Mouse (Mus musculus) lung, postnatal 0 days (tissue): Measurements from ENCODE around the gene Ttll3. TPM values are rescaled to one million over a fixed set of nuclear protein-coding genes. Genes with fewer than 3 reads are reported as not detected.

Experiments used
- ATAC-seq: fragments of 200-750 bp; cut with Nextera tagmentation; 2 replicates; pipeline ENCODE4 v1.8.0; 2017; ENCODE audit warnings: moderate library complexity
- DNase-seq: peaks from one replicate; pipeline ENCODE4 v3.0.0-alpha.2; 2016; ENCODE audit warnings: low spot score
- H3K27ac ChIP-seq: fragments of 300-500 bp; sonication (generic); 2 replicates; pipeline ENCODE4 v1.5.1; 2014; ENCODE audit warnings: antibody characterized with exemption, mild to moderate bottlenecking, low read length, mixed read lengths
- H3K27me3 ChIP-seq: fragments of 300-500 bp; sonication (generic); replicated peaks from 2 replicates; pipeline ENCODE4 v1.6.1; 2014; ENCODE audit warnings: low read length, mixed read lengths; ENCODE audit not compliant: insufficient read depth
- H3K36me3 ChIP-seq: fragments of 300-500 bp; sonication (generic); 2 replicates; pipeline ENCODE4 v1.6.1; 2014; ENCODE audit warnings: low read length, mixed read lengths; ENCODE audit not compliant: insufficient read depth
- H3K4me1 ChIP-seq: fragments of 300-500 bp; sonication (generic); 2 replicates; pipeline ENCODE4 v1.6.1; 2014; ENCODE audit warnings: antibody characterized with exemption, low read depth, low read length, mixed read lengths; ENCODE audit not compliant: insufficient read depth
- H3K4me2 ChIP-seq: fragments of 300-500 bp; sonication (generic); replicated peaks from 2 replicates; pipeline ENCODE4 v1.6.1; 2014; ENCODE audit warnings: low read depth, mild to moderate bottlenecking, low read length, moderate library complexity, mixed read lengths
- H3K4me3 ChIP-seq: fragments of 300-500 bp; sonication (generic); 2 replicates; pipeline ENCODE4 v1.5.1; 2014; ENCODE audit warnings: low read depth, low read length
- H3K9ac ChIP-seq: fragments of 300-500 bp; sonication (generic); replicated peaks from 2 replicates; pipeline ENCODE4 v1.6.1; 2014; ENCODE audit warnings: low read depth, mild to moderate bottlenecking
- H3K9me3 ChIP-seq: fragments of 300-500 bp; sonication (generic); 2 replicates; pipeline ENCODE4 v1.6.1; 2016; ENCODE audit warnings: low read length, mixed read lengths
- CTCF ChIP-seq: IDR thresholded peaks from 2 replicates; pipeline ENCODE4 v1.5.1; 2016; ENCODE audit warnings: antibody characterized with exemption, mild to moderate bottlenecking
- EP300 ChIP-seq: IDR thresholded peaks from 2 replicates; pipeline ENCODE4 v1.6.1; 2016; ENCODE audit warnings: antibody characterized with exemption, mild to moderate bottlenecking, control low read depth
- WGBS: fragments of 180-500 bp; shearing (Covaris S2); extraction: QIAGEN DNeasy Blood & Tissue Kit; methylation state at CpG from one replicate; pipeline ENCODE4 v1.1.7; 2014; 5-methylcytosine and 5-hydroxymethylcytosine counted together
- polyA plus RNA-seq: library from polyadenylated mRNA; unstranded; fragments of >200 nt; fragmentation: Nextera tagmentation; extraction: Ambion mirVana; gene quantifications from 2 replicates; pipeline ENCODE4 v1.2.1, GENCODE M21; 2015

The Ttll3 gene
- 11.5 and 12.4 TPM in 2 replicates for polyA plus RNA-seq

DNA sequence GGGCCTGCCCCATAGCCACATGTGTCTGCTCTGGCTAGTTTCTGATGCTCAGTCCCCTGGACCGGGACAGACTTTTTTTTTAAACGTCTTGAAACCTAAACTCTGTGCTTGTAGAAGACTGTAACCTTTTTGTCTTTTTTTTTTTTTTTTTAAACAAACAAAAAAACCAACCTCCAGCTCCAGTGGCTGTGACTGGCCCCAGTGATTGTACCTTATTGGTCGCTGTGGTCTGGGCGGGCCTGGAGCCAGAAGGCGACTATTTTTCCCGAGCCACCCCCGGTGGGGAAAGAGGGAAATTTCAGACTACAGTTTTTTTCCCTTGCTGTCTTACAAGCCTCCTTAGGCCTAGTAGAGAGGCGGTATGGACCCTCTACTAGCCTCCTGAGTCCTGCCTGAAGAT lies at the start of gene Ttll3:
TSS of gene Ttll3 (plus strand) at position 301 of the 400 bp plus-strand sequence.
- ATAC-seq (no peak), DNase-seq (no peak)
- WGBS: 65% methylated on average over 8 of the region's 8 CpGs
- H3K4me3 ChIP-seq: no peak within 1 kb of the TSS
- H3K27me3 ChIP-seq: no peaks in the 10 kb centered on the region
- no peak within 1 kb of the TSS for H3K9ac ChIP-seq
- H3K27ac ChIP-seq: no peak within 1 kb of the TSS
- no peaks in the 10 kb centered on the region for H3K9me3 ChIP-seq
- H3K4me1 ChIP-seq: no peaks in the 10 kb centered on the region
- no peak for TF ChIP-seq EP300
- no peak for TF ChIP-seq CTCF
- peaks cover 45% of the 10 kb centered on the region for H3K36me3 ChIP-seq
- no peak within 1 kb of the TSS for H3K4me2 ChIP-seq

- Histone ChIP-seq H3K27ac (no peak overlapping the region; the same call in 1 of the 2 replicates), H3K9ac (no peak overlapping the region), H3K9me3 (no peaks in the 10 kb centered on the region), H3K4me2 (peak overlapping the region; percentile 87; the same call in 1 of the 2 replicates), H3K36me3 (peaks cover 10% of the 10 kb centered on the region; the same call in 1 of the 2 replicates), H3K4me3 (no peak overlapping the region), H3K27me3 (no peaks in the 10 kb centered on the region), H3K4me1 (peaks cover 23% of the 10 kb centered on the region; the same call in 1 of the 2 replicates)
- DNase-seq: no peak
- no peak for ATAC-seq
- WGBS: 73% methylated on average over 6 of the region's 6 CpGs
- TF ChIP-seq EP300 (no peak), CTCF (no peak)
Measured at GRCm38 (mm10) chr6:113341574-113341973, 47.5 kb upstream of the Ttll3 start.

- ATAC-seq (no peak), DNase-seq (peak; percentile 31)
- Histone ChIP-seq H3K27me3 (no peaks in the 10 kb centered on the region), H3K4me2 (peak overlapping the region; percentile 87), H3K9ac (0 out of 2 replicates have a peak overlapping the region, but pooled peaks have one; percentile 1), H3K36me3 (peaks cover 10% of the 10 kb centered on the region; the same call in 1 of the 2 replicates), H3K27ac (no peak overlapping the region), H3K4me1 (peaks cover 20% of the 10 kb centered on the region; the same call in 1 of the 2 replicates), H3K4me3 (no peak overlapping the region), H3K9me3 (no peaks in the 10 kb centered on the region)
- 23% methylated on average over 4 of the region's 7 CpGs for WGBS
- TF ChIP-seq CTCF (no peak), EP300 (no peak)
Measured at GRCm38 (mm10) chr6:113342297-113342696, 46.8 kb upstream of the Ttll3 start.

DNA sequence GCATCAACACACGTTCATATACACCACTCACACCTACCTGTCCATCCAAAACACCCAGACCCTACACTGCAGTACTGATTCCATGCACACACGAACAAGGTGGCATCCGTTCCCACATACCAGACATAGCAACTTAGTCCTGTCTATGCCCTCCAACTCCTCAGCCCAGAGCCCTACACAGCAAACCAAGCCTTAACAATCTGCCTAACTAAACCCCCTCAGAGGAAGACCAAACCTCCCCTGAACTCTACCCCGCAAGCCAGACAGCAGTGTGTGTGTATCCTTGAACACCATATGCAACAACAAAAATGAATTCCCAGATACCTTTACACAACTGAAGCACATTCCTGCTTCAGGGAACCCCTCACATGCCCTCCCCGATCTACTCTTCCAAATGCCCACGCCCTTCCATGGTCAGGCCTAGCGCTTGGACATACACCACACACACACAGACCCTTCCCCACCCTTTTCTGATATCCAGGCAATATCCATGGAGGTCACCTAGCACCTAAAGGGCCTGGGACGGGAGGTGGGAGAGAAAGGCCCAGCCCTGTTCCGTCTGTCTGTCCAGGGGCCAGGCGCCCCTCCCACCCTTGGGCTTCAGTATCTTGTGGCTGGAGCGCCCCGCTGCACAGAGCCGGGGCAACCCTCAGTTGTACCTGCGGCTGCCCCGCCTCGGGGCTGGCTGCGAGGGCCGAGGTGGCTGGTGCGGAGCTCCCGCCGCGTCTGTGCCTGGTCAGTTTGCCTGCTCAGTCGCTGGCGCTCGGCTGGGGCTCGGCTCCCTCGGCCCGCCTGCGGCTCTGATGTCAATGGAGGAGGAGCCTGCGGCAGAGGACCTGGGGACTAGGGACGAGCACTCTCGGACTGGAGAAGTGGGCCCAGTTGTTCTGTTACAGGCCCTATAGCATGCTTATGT lies 45.6 kb upstream of the Ttll3 start, which contains the start of gene Camk1:
TSS of gene Camk1 (minus strand) at position 808 of the 916 bp plus-strand sequence.
- peak; percentile 92 for ATAC-seq
- no peak for TF ChIP-seq CTCF
- no peak for TF ChIP-seq EP300
- H3K27ac ChIP-seq: peak within 1 kb of the TSS; percentile 70
- WGBS: 9% methylated on average over 32 of the region's 32 CpGs
- H3K36me3 ChIP-seq: no peaks in the 10 kb centered on the region
- peak within 1 kb of the TSS; percentile 70 for H3K9ac ChIP-seq
- no peaks in the 10 kb centered on the region for H3K27me3 ChIP-seq
- peak; percentile 89 for DNase-seq
- peaks cover 20% of the 10 kb centered on the region; the same call in 1 of the 2 replicates for H3K4me1 ChIP-seq
- peak within 1 kb of the TSS; percentile 87 for H3K4me2 ChIP-seq
- H3K4me3 ChIP-seq: peak within 1 kb of the TSS; percentile 60
- H3K9me3 ChIP-seq: no peaks in the 10 kb centered on the region

DNA sequence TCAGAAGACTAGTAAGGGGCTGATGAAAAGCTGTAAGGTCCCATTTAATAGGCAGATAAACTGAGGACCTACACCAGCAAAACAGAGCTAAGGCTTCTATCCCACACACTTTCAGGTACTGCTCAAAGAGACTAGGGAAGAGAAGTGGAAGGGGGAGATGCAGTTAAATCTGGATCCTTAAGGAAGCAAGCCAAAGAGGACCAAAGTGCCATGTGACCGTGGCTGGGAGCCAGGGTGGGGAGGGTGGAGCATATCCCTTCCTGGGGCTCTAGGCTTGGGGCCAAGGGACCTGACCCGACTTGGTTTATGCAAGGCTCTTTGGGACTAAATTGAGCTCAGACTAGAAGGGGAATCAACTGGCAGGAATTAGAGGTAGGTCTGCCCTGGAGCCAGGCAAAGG lies 44.7 kb upstream of the Ttll3 start:
- peak; percentile 81 for DNase-seq
- TF ChIP-seq EP300 (no peak), CTCF (no peak)
- ATAC-seq: peak; percentile 81
- peak overlapping the region; percentile 87 for H3K4me2 ChIP-seq
- no peaks in the 10 kb centered on the region for H3K27me3 ChIP-seq
- no peaks in the 10 kb centered on the region for H3K36me3 ChIP-seq
- peak overlapping the region; percentile 70 for H3K27ac ChIP-seq
- H3K9ac ChIP-seq: 0 out of 2 replicates have a peak overlapping the region, but pooled peaks have one; percentile 70
- WGBS: 3% methylated on average over 2 of the region's 2 CpGs
- H3K9me3 ChIP-seq: no peaks in the 10 kb centered on the region
- H3K4me3 ChIP-seq: 0 out of 2 replicates have a peak overlapping the region, but pooled peaks have one; percentile 60
- peaks cover 20% of the 10 kb centered on the region; the same call in 1 of the 2 replicates for H3K4me1 ChIP-seq

- WGBS: 58% methylated on average over 4 of the region's 4 CpGs
- no peak for ATAC-seq
Measured at GRCm38 (mm10) chr6:113346897-113347296, 42.2 kb upstream of the Ttll3 start.

More at GRCm38 (mm10) chr6:113346897-113347296, 42.2 kb upstream of the Ttll3 start:
- H3K9ac ChIP-seq: no peak overlapping the region
- H3K36me3 ChIP-seq: no peaks in the 10 kb centered on the region
- no peak overlapping the region for H3K27ac ChIP-seq
- no peaks in the 10 kb centered on the region for H3K9me3 ChIP-seq
- H3K4me3 ChIP-seq: no peak overlapping the region
- TF ChIP-seq EP300 (no peak), CTCF (no peak)
- H3K27me3 ChIP-seq: no peaks in the 10 kb centered on the region
- no peak for DNase-seq
- H3K4me2 ChIP-seq: no peak overlapping the region
- H3K4me1 ChIP-seq: peaks cover 18% of the 10 kb centered on the region; the same call in 1 of the 2 replicates
